ENCODE assay signal across 15 mouse cellular contexts in genomic region chr17:9777165-9777564, GRCm38 (mm10).
A peak's percentile ranks its signal among the peaks of the same experiment; 100 is the strongest.
DNase-seq lines count a peak whose midpoint lies in the region; ATAC-seq lines count a peak whose summit lies in the region.
"Had no signal": no experiment of that assay in that cellular context is flagged by ENCODE, and none has a peak within 500 bp of the region (broad histone marks: within the 10 kb centered on the region; RNA-seq: fewer than 3 reads in every experiment).

No protein-coding gene starts in this region.

- H3K9me3 ChIP-seq in lung, embryonic 16.5 days (ENCODE audit: control insufficient read depth, low read length): no peaks in the 10 kb centered on the region
- H3K9me3 ChIP-seq in forebrain, embryonic 16.5 days (ENCODE audit: control insufficient read depth, low read length): no peaks in the 10 kb centered on the region
- no peaks in the 10 kb centered on the region for H3K9me3 ChIP-seq in midbrain, embryonic 12.5 days
- H3K9me3 ChIP-seq: embryonic facial prominence, embryonic 12.5 days; limb, embryonic 13.5 days had no signal

- DNase-seq in lung, postnatal 36 days: no peak
- no peak for DNase-seq in testis, postnatal 10 days (ENCODE audit: low spot score)
- DNase-seq in Muller cell, postnatal 12 days (ENCODE audit: inconsistent ontology term): no peak
- no peak for DNase-seq in embryo, embryonic 10.5 days (ENCODE audit: low spot score)
- DNase-seq: adrenal gland, postnatal 36 days; cerebellum, adult 11-12 months; gastrocnemius, postnatal 36 days; kidney, adult 18-20 months; lung, embryonic 14.5 days had no signal

- no peak for ATAC-seq in lung, embryonic 16.5 days (ENCODE audit: low read depth)
- no peak for ATAC-seq in forebrain, embryonic 16.5 days
- no peak for ATAC-seq in midbrain, embryonic 12.5 days (ENCODE audit: low FRiP score, low read depth)

- H3K27ac ChIP-seq in lung, embryonic 16.5 days (ENCODE audit: low read length): 0 out of 2 replicates have a peak overlapping the region, but pooled peaks have one; percentile 13
- H3K27ac ChIP-seq in forebrain, embryonic 16.5 days (ENCODE audit: low read length): peak overlapping the region; percentile 81
- H3K27ac ChIP-seq in midbrain, embryonic 12.5 days (replicated peaks): peak overlapping the region; percentile 88
- H3K27ac ChIP-seq: embryonic facial prominence, embryonic 12.5 days; limb, embryonic 13.5 days; stomach, postnatal 0 days had no signal

- H3K4me3 ChIP-seq in lung, embryonic 16.5 days (ENCODE audit: low read length): no peak overlapping the region
- no peak overlapping the region for H3K4me3 ChIP-seq in forebrain, embryonic 16.5 days (replicated peaks; ENCODE audit: low read length)
- H3K4me3 ChIP-seq in midbrain, embryonic 12.5 days: no peak overlapping the region
- H3K4me3 ChIP-seq: embryonic facial prominence, embryonic 12.5 days; limb, embryonic 13.5 days had no signal

- peaks cover 2% of the 10 kb centered on the region; the same call in 1 of the 2 replicates for H3K4me1 ChIP-seq in lung, embryonic 16.5 days (replicated peaks; ENCODE audit: control insufficient read depth, insufficient read depth, low read length)
- H3K4me1 ChIP-seq in forebrain, embryonic 16.5 days (replicated peaks; ENCODE audit: control insufficient read depth, insufficient read depth, low read length): peaks cover 24% of the 10 kb centered on the region
- peaks cover 37% of the 10 kb centered on the region for H3K4me1 ChIP-seq in midbrain, embryonic 12.5 days
- H3K4me1 ChIP-seq: embryonic facial prominence, embryonic 12.5 days had no signal

- H3K4me2 ChIP-seq in lung, embryonic 16.5 days (ENCODE audit: low read depth, low read length): no peak overlapping the region
- H3K4me2 ChIP-seq in forebrain, embryonic 16.5 days (ENCODE audit: low read length): no peak overlapping the region
- no peak overlapping the region for H3K4me2 ChIP-seq in midbrain, embryonic 12.5 days (replicated peaks)
- H3K4me2 ChIP-seq: embryonic facial prominence, embryonic 12.5 days; limb, embryonic 13.5 days; lung, embryonic 14.5 days had no signal

- no peaks in the 10 kb centered on the region for H3K27me3 ChIP-seq in lung, embryonic 16.5 days (ENCODE audit: control insufficient read depth, insufficient read depth, low read depth, low read length)
- H3K27me3 ChIP-seq in forebrain, embryonic 16.5 days (replicated peaks; ENCODE audit: control insufficient read depth, insufficient read depth, low read length): no peaks in the 10 kb centered on the region
- H3K27me3 ChIP-seq in midbrain, embryonic 12.5 days: no peaks in the 10 kb centered on the region
- H3K27me3 ChIP-seq: embryonic facial prominence, embryonic 12.5 days had no signal

- H3K9ac ChIP-seq in lung, embryonic 16.5 days (ENCODE audit: low read length): no peak overlapping the region
- no peak overlapping the region for H3K9ac ChIP-seq in forebrain, embryonic 16.5 days (replicated peaks; ENCODE audit: low read depth, low read length)
- H3K9ac ChIP-seq in midbrain, embryonic 12.5 days (replicated peaks): no peak overlapping the region
- H3K9ac ChIP-seq: embryonic facial prominence, embryonic 12.5 days; limb, embryonic 13.5 days; lung, embryonic 14.5 days had no signal

- no peaks in the 10 kb centered on the region for H3K36me3 ChIP-seq in lung, embryonic 16.5 days (ENCODE audit: control insufficient read depth, insufficient read depth, low read length)
- H3K36me3 ChIP-seq in forebrain, embryonic 16.5 days (ENCODE audit: control insufficient read depth, insufficient read depth): no peaks in the 10 kb centered on the region
- no peaks in the 10 kb centered on the region for H3K36me3 ChIP-seq in midbrain, embryonic 12.5 days
- H3K36me3 ChIP-seq: embryonic facial prominence, embryonic 12.5 days; limb, embryonic 13.5 days had no signal

Comparison
In these comparisons a context has a peak if more than half of its experiments do, and no peak if none do; other contexts are left out.
1. H3K27ac ChIP-seq: peak in every context shown above with its lines; median percentile 88 in midbrain, embryonic 12.5 days; 81 in forebrain, embryonic 16.5 days; 13 in lung, embryonic 16.5 days.